Mouse (Mus musculus) G1E-ER4 (cell line): ENCODE data around the gene Trpv1. TPM values are rescaled to one million over a fixed set of nuclear protein-coding genes. Genes with fewer than 3 reads are reported as not detected.

Source experiments
- GATA1 ChIP-seq: IDR thresholded peaks from one replicate; pipeline ENCODE4 v1.8.0; 2012; ENCODE audit warnings: low read length, inconsistent platforms
- polyA plus RNA-seq: library from polyadenylated mRNA; stranded (reverse); fragments of >175 nt; gene quantifications from 2 replicates; pipeline ENCODE4 v1.2.3, GENCODE M21; 2012

Trpv1 gene
- polyA plus RNA-seq, result not detected in 2 replicates

- no peak for TF ChIP-seq GATA1
These were observed at the start of gene Trpv1 for GRCm38 (mm10) chr11:73233992-73234391. Gene Trpv1, plus strand, starts transcription at chr11:73234292.

- TF ChIP-seq GATA1, result no peak
These were observed 48.0 kb upstream of the Trpv1 start for GRCm38 (mm10) chr11:73185872-73186615.

GRCm38 (mm10) chr11:73187231-73187630 is 46.9 kb upstream of the Trpv1 start:
- no peak for TF ChIP-seq GATA1

- no peak for TF ChIP-seq GATA1
These were observed 41.0 kb upstream of the Trpv1 start for GRCm38 (mm10) chr11:73193047-73193446.

GRCm38 (mm10) chr11:73194444-73194843 is 39.6 kb upstream of the Trpv1 start:
- TF ChIP-seq GATA1, result no peak

GRCm38 (mm10) chr11:73198190-73198589 is 35.9 kb upstream of the Trpv1 start:
- no peak for TF ChIP-seq GATA1

- TF ChIP-seq GATA1, result no peak
These were observed 35.4 kb upstream of the Trpv1 start, which contains the start of gene Ctns for GRCm38 (mm10) chr11:73198603-73199229. Gene Ctns, minus strand, starts transcription at chr11:73199042.

GRCm38 (mm10) chr11:73199230-73199712 is 34.8 kb upstream of the Trpv1 start, which contains the start of gene Shpk:
Gene Shpk, plus strand, starts transcription at chr11:73199460.
- TF ChIP-seq GATA1, result no peak

GRCm38 (mm10) chr11:73199879-73200278 is 34.2 kb upstream of the Trpv1 start:
- TF ChIP-seq GATA1, result no peak

GRCm38 (mm10) chr11:73201021-73201420 is 33.1 kb upstream of the Trpv1 start:
- no peak for TF ChIP-seq GATA1

- no peak for TF ChIP-seq GATA1
These were observed 32.5 kb upstream of the Trpv1 start for GRCm38 (mm10) chr11:73201597-73201996.

GRCm38 (mm10) chr11:73203895-73204294 is 30.2 kb upstream of the Trpv1 start:
- no peak for TF ChIP-seq GATA1

- TF ChIP-seq GATA1, result no peak
These were observed 28.9 kb upstream of the Trpv1 start for GRCm38 (mm10) chr11:73205194-73205593.

- TF ChIP-seq GATA1, result no peak
These were observed 26.5 kb upstream of the Trpv1 start for GRCm38 (mm10) chr11:73207621-73208020.

- TF ChIP-seq GATA1, result no peak
These were observed 20.1 kb upstream of the Trpv1 start for GRCm38 (mm10) chr11:73213956-73214355.

- TF ChIP-seq GATA1, result no peak
These were observed 14.4 kb upstream of the Trpv1 start for GRCm38 (mm10) chr11:73219671-73220070.

GRCm38 (mm10) chr11:73220651-73221050 is 13.4 kb upstream of the Trpv1 start:
- TF ChIP-seq GATA1, result no peak
